Mouse (Mus musculus) stomach, postnatal 0 days (tissue): ENCODE data around the gene Gm20431. TPM values are rescaled to one million over a fixed set of nuclear protein-coding genes. Genes with fewer than 3 reads are reported as not detected.
"Not testable (repeated sequence)": the region's sequence is repeated elsewhere in the genome, so short reads cannot be mapped to it uniquely, and the experiment has no call there.

ENCODE experiments used
- ATAC-seq: fragments of 200-750 bp; cut with Nextera tagmentation; 2 replicates; pipeline ENCODE4 v1.8.0; 2017; ENCODE audit not compliant: low FRiP score, low TSS enrichment
- DNase-seq: peaks from one replicate; pipeline ENCODE4 v3.0.0-alpha.2; 2016; ENCODE audit warnings: low spot score
- H3K27ac ChIP-seq: fragments of 300-500 bp; sonication (generic); replicated peaks from 2 replicates; pipeline ENCODE4 v1.5.1; 2014; ENCODE audit warnings: mild to moderate bottlenecking, control low read depth
- H3K27me3 ChIP-seq: fragments of 300-500 bp; sonication (generic); 2 replicates; pipeline ENCODE4 v1.6.1; 2014; ENCODE audit warnings: low read length; ENCODE audit not compliant: control insufficient read depth, insufficient read depth
- H3K36me3 ChIP-seq: fragments of 300-500 bp; sonication (generic); 2 replicates; pipeline ENCODE4 v1.6.1; 2014; ENCODE audit warnings: low read length, mixed read lengths; ENCODE audit not compliant: control insufficient read depth, insufficient read depth
- H3K4me1 ChIP-seq: fragments of 300-500 bp; sonication (generic); replicated peaks from 2 replicates; pipeline ENCODE4 v1.6.1; 2014; ENCODE audit warnings: antibody characterized with exemption; ENCODE audit not compliant: control insufficient read depth, insufficient read depth
- H3K4me2 ChIP-seq: fragments of 300-500 bp; sonication (generic); replicated peaks from 2 replicates; pipeline ENCODE4 v1.6.1; 2014; ENCODE audit warnings: low read depth, mild to moderate bottlenecking, control low read depth, moderate library complexity
- H3K4me3 ChIP-seq: fragments of 300-500 bp; sonication (generic); 2 replicates; pipeline ENCODE4 v1.5.1; 2014; ENCODE audit warnings: low read depth, low read length, control low read depth
- H3K9ac ChIP-seq: fragments of 300-500 bp; sonication (generic); 2 replicates; pipeline ENCODE4 v1.6.1; 2014; ENCODE audit warnings: mild to moderate bottlenecking, low read length, control low read depth, mixed read lengths
- H3K9me3 ChIP-seq: fragments of 300-500 bp; sonication (generic); 2 replicates; pipeline ENCODE4 v1.6.1; 2016; ENCODE audit warnings: low read length; ENCODE audit not compliant: control insufficient read depth
- CTCF ChIP-seq: IDR thresholded peaks from 2 replicates; pipeline ENCODE4 v1.5.1; 2016; ENCODE audit warnings: antibody characterized with exemption, low read depth, mild to moderate bottlenecking, moderate library complexity
- EP300 ChIP-seq: optimal IDR thresholded peaks from 2 replicates; pipeline ENCODE3; 2016; ENCODE audit warnings: antibody characterized with exemption
- WGBS: fragments of 180-500 bp; shearing (Covaris S2); extraction: QIAGEN DNeasy Blood & Tissue Kit; methylation state at CpG from one replicate; pipeline ENCODE4 v1.1.7; 2014; 5-methylcytosine and 5-hydroxymethylcytosine counted together
- polyA plus RNA-seq: library from polyadenylated mRNA; unstranded; fragments of >200 nt; fragmentation: Nextera tagmentation; extraction: Ambion mirVana; gene quantifications from 2 replicates; pipeline ENCODE4 v1.2.1, GENCODE M21; 2015

Gene Gm20431
- polyA plus RNA-seq, 1 experiment from 2014 or later = 13.4 TPM

GRCm38 (mm10) chr2:167621255-167622087 is 39.8 kb downstream of the Gm20431 start:
- ATAC-seq = peak; percentile 36; the same call in 1 of the 2 replicates
- peak overlapping the region; percentile 56; the same call in 1 of the 2 replicates for H3K27ac ChIP-seq
- no peaks in the 10 kb centered on the region for H3K27me3 ChIP-seq
- no peaks in the 10 kb centered on the region for H3K4me1 ChIP-seq
- H3K9me3 ChIP-seq = no peaks in the 10 kb centered on the region
- no peak for DNase-seq
- 70% methylated on average over 9 of the region's 9 CpGs for WGBS
- no peak overlapping the region for H3K9ac ChIP-seq
- TF ChIP-seq CTCF = no peak
- no peak for TF ChIP-seq EP300
- H3K4me2 ChIP-seq = no peak overlapping the region
- no peak overlapping the region for H3K4me3 ChIP-seq
- peaks cover 8% of the 10 kb centered on the region for H3K36me3 ChIP-seq

- H3K9me3 ChIP-seq = no peaks in the 10 kb centered on the region
- H3K27me3 ChIP-seq = no peaks in the 10 kb centered on the region
- TF ChIP-seq EP300 = no peak
- no peak for TF ChIP-seq CTCF
- WGBS = 51% methylated on average over 4 of the region's 4 CpGs
- H3K36me3 ChIP-seq = peaks cover 24% of the 10 kb centered on the region
- H3K9ac ChIP-seq = no peak overlapping the region
- ATAC-seq (no peak), DNase-seq (no peak)
- H3K4me2 ChIP-seq = no peak overlapping the region
- no peak overlapping the region for H3K27ac ChIP-seq
- no peak overlapping the region for H3K4me3 ChIP-seq
- no peaks in the 10 kb centered on the region for H3K4me1 ChIP-seq
Measured at GRCm38 (mm10) chr2:167617472-167617871, 43.8 kb downstream of the Gm20431 start.

GRCm38 (mm10) chr2:167617034-167617433 is 44.3 kb downstream of the Gm20431 start:
- Histone ChIP-seq H3K36me3 (peaks cover 24% of the 10 kb centered on the region), H3K27ac (no peak overlapping the region), H3K9ac (no peak overlapping the region), H3K27me3 (no peaks in the 10 kb centered on the region), H3K4me1 (no peaks in the 10 kb centered on the region), H3K4me3 (no peak overlapping the region), H3K4me2 (no peak overlapping the region), H3K9me3 (no peaks in the 10 kb centered on the region)
- DNase-seq (no peak), ATAC-seq (peak; percentile 9; the same call in 1 of the 2 replicates)
- TF ChIP-seq CTCF (no peak), EP300 (no peak)
- WGBS = 75% methylated on average over 3 of the region's 3 CpGs

GRCm38 (mm10) chr2:167613335-167613734 is 48.0 kb downstream of the Gm20431 start:
- not testable (repeated sequence) for DNase-seq, H3K9ac ChIP-seq, H3K27ac ChIP-seq, H3K4me2 ChIP-seq, H3K4me3 ChIP-seq, H3K27me3 ChIP-seq, ATAC-seq, H3K9me3 ChIP-seq, H3K4me1 ChIP-seq
- 96% methylated on average over 7 of the region's 7 CpGs for WGBS
- TF ChIP-seq CTCF = peak; percentile 50
- peaks cover 24% of the 10 kb centered on the region for H3K36me3 ChIP-seq

GRCm38 (mm10) chr2:167612122-167612521 is 49.2 kb downstream of the Gm20431 start:
- no peaks in the 10 kb centered on the region for H3K27me3 ChIP-seq
- no peaks in the 10 kb centered on the region for H3K4me1 ChIP-seq
- no peak overlapping the region for H3K27ac ChIP-seq
- DNase-seq (no peak), ATAC-seq (0 out of 2 replicates have a peak, but pooled peaks have one; percentile 13)
- H3K4me2 ChIP-seq = no peak overlapping the region
- H3K9me3 ChIP-seq = no peaks in the 10 kb centered on the region
- peaks cover 23% of the 10 kb centered on the region for H3K36me3 ChIP-seq
- H3K9ac ChIP-seq = no peak overlapping the region
- 86% methylated on average over 14 of the region's 14 CpGs for WGBS
- TF ChIP-seq CTCF = no peak
- no peak for TF ChIP-seq EP300
- no peak overlapping the region for H3K4me3 ChIP-seq

DNA sequence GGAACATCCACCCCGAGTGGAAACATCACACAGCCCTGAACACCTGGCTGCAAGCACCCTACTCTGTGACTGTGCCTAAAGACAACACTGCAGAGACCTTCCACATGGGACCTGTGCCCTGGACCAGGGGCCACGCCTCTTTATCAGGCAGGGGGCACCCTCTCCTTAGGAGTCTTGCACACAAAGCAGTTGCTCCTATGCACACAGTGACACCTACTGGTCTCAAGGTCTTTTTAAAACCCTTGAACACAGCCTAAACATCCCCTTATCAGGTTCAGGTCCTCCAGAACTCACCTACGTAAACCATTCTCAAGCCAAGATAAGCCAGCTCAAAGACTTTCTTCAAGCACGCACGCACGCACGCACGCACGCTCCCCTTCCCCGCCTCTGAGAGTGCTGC is 50.0 kb downstream of the Gm20431 start:
- 78% methylated on average over 10 of the region's 10 CpGs for WGBS
- TF ChIP-seq EP300 (no peak), CTCF (peak; percentile 60)
- peaks cover 15% of the 10 kb centered on the region for H3K36me3 ChIP-seq
- no peak overlapping the region for H3K9ac ChIP-seq
- H3K27me3 ChIP-seq = no peaks in the 10 kb centered on the region
- 0 out of 2 replicates have a peak, but pooled peaks have one; percentile 3 for ATAC-seq
- no peak overlapping the region for H3K4me3 ChIP-seq
- H3K27ac ChIP-seq = no peak overlapping the region
- no peaks in the 10 kb centered on the region for H3K9me3 ChIP-seq
- no peak for DNase-seq
- no peaks in the 10 kb centered on the region for H3K4me1 ChIP-seq
- no peak overlapping the region for H3K4me2 ChIP-seq
